Mouse (Mus musculus) c-Kit-positive CD71-negative TER-119-negative erythroid progenitor cells, embryonic 14.5 days (primary cell): Measurements from ENCODE around the gene Gmnn.

ENCODE experiments used
- DNase-seq: peaks from one replicate; pipeline ENCODE4 v3.0.0-alpha.2; 2013; ENCODE audit warnings: low read depth

Gene Gmnn

GRCm38 (mm10) chr13:24702128-24702527 lies 59.6 kb downstream of the Gmnn start:
- no peak for DNase-seq
